Mouse (Mus musculus): ENCODE measurements around the gene Abcc3. TPM values are rescaled to one million over a fixed set of nuclear protein-coding genes. Genes with fewer than 3 reads are reported as not detected.

The Abcc3 gene
- polyA plus RNA-seq, 1 experiment, result 1.9 TPM

- TF ChIP-seq CTCF (IDR thresholded peaks at IDR 0.05; ENCODE audit: borderline replicate concordance, insufficient read depth, low read length), result no peak
- TF ChIP-seq POLR2A (IDR thresholded peaks at IDR 0.05; ENCODE audit: low read depth, low read length), result no peak
- H3K4me1 ChIP-seq (ENCODE audit: control insufficient read depth, insufficient read depth, low read length), result peaks cover 12% of the 10 kb centered on the region
Measured at GRCm38 (mm10) chr11:94343955-94344358, 48.8 kb downstream of the Abcc3 start.

GRCm38 (mm10) chr11:94342114-94342905 lies 50.5 kb downstream of the Abcc3 start:
- Histone ChIP-seq H3K27ac (ENCODE audit: insufficient read depth, low read length) (no peak overlapping the region), H3K4me3 (ENCODE audit: insufficient read depth, low read length) (no peak overlapping the region), H3K4me1 (ENCODE audit: control insufficient read depth, insufficient read depth, low read length) (peaks cover 15% of the 10 kb centered on the region)
- no peak for TF ChIP-seq POLR2A (IDR thresholded peaks at IDR 0.05; ENCODE audit: low read depth, low read length)

More at GRCm38 (mm10) chr11:94343955-94344358, 48.8 kb downstream of the Abcc3 start:
- Histone ChIP-seq H3K4me3 (ENCODE audit: insufficient read depth, low read length) (no peak overlapping the region), H3K27ac (ENCODE audit: insufficient read depth, low read length) (no peak overlapping the region)

- Histone ChIP-seq H3K27ac (ENCODE audit: insufficient read depth, low read length) (no peak overlapping the region), H3K4me1 (ENCODE audit: control insufficient read depth, insufficient read depth, low read length) (peaks cover 10% of the 10 kb centered on the region), H3K4me3 (ENCODE audit: insufficient read depth, low read length) (no peak overlapping the region)
- TF ChIP-seq POLR2A (IDR thresholded peaks at IDR 0.05; ENCODE audit: low read depth, low read length) (no peak), CTCF (IDR thresholded peaks at IDR 0.05; ENCODE audit: borderline replicate concordance, insufficient read depth, low read length) (no peak)
Measured at GRCm38 (mm10) chr11:94340948-94341933, 51.6 kb downstream of the Abcc3 start.

- peak; percentile 37; the same call in 1 of the 2 replicates for TF ChIP-seq CTCF (IDR thresholded peaks at IDR 0.05; ENCODE audit: borderline replicate concordance, insufficient read depth, low read length)
- no peak for TF ChIP-seq POLR2A (IDR thresholded peaks at IDR 0.05; ENCODE audit: low read depth, low read length)
- peaks cover 6% of the 10 kb centered on the region for H3K4me1 ChIP-seq (ENCODE audit: control insufficient read depth, insufficient read depth, low read length)
- H3K27ac ChIP-seq (ENCODE audit: insufficient read depth, low read length), result no peak overlapping the region
Measured at GRCm38 (mm10) chr11:94339732-94340585, 52.8 kb downstream of the Abcc3 start.

GRCm38 (mm10) chr11:94338347-94338746 lies 54.5 kb downstream of the Abcc3 start:
- H3K4me3 ChIP-seq (ENCODE audit: insufficient read depth, low read length), result no peak overlapping the region
- peaks cover 9% of the 10 kb centered on the region for H3K4me1 ChIP-seq (ENCODE audit: control insufficient read depth, insufficient read depth, low read length)
- no peak overlapping the region for H3K27ac ChIP-seq (ENCODE audit: insufficient read depth, low read length)
- no peak for TF ChIP-seq POLR2A (IDR thresholded peaks at IDR 0.05; ENCODE audit: low read depth, low read length)
- no peak for TF ChIP-seq CTCF (IDR thresholded peaks at IDR 0.05; ENCODE audit: borderline replicate concordance, insufficient read depth, low read length)

More at GRCm38 (mm10) chr11:94339732-94340585, 52.8 kb downstream of the Abcc3 start:
- H3K4me3 ChIP-seq (ENCODE audit: insufficient read depth, low read length), result no peak overlapping the region

GRCm38 (mm10) chr11:94336551-94336950 lies 56.2 kb downstream of the Abcc3 start:
- H3K4me1 ChIP-seq (ENCODE audit: control insufficient read depth, insufficient read depth, low read length), result peaks cover 10% of the 10 kb centered on the region
- H3K4me3 ChIP-seq (ENCODE audit: insufficient read depth, low read length), result no peak overlapping the region
- peak overlapping the region; percentile 16 for H3K27ac ChIP-seq (ENCODE audit: insufficient read depth, low read length)
- TF ChIP-seq CTCF (IDR thresholded peaks at IDR 0.05; ENCODE audit: borderline replicate concordance, insufficient read depth, low read length) (no peak), POLR2A (IDR thresholded peaks at IDR 0.05; ENCODE audit: low read depth, low read length) (no peak)

- Histone ChIP-seq H3K27ac (ENCODE audit: insufficient read depth, low read length) (peak overlapping the region; percentile 25; the same call in 1 of the 2 replicates), H3K4me1 (ENCODE audit: control insufficient read depth, insufficient read depth, low read length) (peaks cover 21% of the 10 kb centered on the region), H3K4me3 (ENCODE audit: insufficient read depth, low read length) (no peak overlapping the region)
- TF ChIP-seq CTCF (IDR thresholded peaks at IDR 0.05; ENCODE audit: borderline replicate concordance, insufficient read depth, low read length), result no peak
- TF ChIP-seq POLR2A (IDR thresholded peaks at IDR 0.05; ENCODE audit: low read depth, low read length), result no peak
Measured at GRCm38 (mm10) chr11:94334386-94334968, 58.3 kb downstream of the Abcc3 start.

- no peak overlapping the region for H3K4me3 ChIP-seq (ENCODE audit: insufficient read depth, low read length)
- TF ChIP-seq CTCF (IDR thresholded peaks at IDR 0.05; ENCODE audit: borderline replicate concordance, insufficient read depth, low read length), result no peak
- TF ChIP-seq POLR2A (IDR thresholded peaks at IDR 0.05; ENCODE audit: low read depth, low read length), result no peak
Measured at GRCm38 (mm10) chr11:94332726-94333125, 60.1 kb downstream of the Abcc3 start.

More at GRCm38 (mm10) chr11:94332726-94333125, 60.1 kb downstream of the Abcc3 start:
- H3K27ac ChIP-seq (ENCODE audit: insufficient read depth, low read length), result no peak overlapping the region
- H3K4me1 ChIP-seq (ENCODE audit: control insufficient read depth, insufficient read depth, low read length), result peaks cover 18% of the 10 kb centered on the region

Data from embryonic fibroblast, embryonic 13.5 days (primary cell).